Mouse (Mus musculus): ENCODE measurements at regions not wholly inside any gene's neighbourhood (a gene's known extent, or its start where the extent isn't known, plus 50 kb on each side); places are given as distances from the start of the nearest gene placed in this dataset.

- DNase-seq, result no peak
These were observed 62.9 kb downstream of the Cst10 start for GRCm38 (mm10) chr2:149467801-149468200.

DNA sequence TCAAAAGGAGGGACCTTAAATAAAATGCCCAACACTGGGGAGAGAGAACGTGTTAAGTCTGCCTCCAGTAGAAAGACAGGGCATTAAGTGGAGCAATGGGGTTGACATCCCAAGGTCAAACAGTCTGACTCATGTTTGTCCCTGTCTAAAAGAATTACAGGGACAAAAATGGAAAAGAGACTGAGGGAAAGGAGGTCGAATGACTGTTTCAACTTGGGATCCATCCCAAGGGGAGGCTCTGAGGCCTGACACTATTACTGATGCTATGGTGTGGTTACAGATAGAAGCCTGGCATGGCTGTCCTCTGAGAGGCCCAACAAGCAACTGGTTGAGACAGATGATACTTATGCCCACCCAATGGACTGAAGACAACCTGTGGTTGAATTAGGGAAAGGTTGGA, 67.6 kb downstream of the Cst10 start:
- no peak for DNase-seq

DNA sequence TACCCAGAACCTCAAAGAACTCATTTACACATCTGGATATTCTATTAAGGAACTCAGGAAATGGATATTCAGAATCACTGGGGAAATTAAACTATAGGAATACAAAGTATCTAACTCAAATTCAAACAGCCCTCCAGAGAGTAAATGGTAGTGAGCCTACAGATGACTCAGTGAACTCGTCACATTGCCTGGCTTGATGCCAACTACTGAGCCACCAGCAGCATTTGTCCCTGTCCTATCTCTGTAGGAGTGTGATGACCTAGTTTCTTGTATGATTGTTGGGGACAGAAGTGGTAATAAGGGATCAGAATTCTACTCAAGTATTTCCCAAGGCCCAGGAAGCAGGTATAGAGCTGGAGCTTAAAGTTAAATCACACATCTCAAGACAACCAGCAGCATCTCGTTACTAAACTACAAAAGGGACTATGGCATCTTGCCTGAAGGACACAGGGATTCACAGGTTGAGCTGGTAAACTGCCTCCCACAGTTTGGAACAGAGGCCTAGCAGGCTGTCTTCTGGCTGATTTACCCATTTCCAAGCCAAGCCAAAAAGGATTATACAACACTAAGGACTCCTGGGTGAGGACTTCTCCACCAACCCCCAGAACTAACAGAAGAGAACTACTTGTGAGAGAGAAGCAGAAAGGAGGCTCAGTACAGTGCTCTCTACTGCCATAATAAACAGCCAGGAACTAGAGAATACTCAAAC, 88.6 kb downstream of the Cst10 start:
- no peak for DNase-seq

DNA sequence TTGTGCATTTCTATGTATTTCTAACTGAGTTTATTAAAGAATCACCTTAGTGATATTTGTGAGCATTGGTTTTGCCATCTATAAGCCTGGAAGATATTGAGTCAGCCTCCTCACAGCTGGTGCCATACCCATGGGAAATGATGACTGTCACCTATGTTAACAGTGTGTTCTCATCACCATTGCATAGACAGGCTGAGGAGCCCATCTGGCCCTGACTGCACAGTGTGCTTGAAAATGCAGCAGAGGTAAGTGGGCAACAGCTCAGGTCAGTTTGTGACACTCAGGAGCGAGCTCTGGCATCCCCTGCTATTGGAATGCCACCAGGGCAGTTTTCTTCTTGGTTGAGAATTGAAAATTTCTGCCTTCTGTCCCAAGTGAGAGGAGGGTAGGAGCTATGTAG, 108.0 kb downstream of the Cst10 start:
- DNase-seq, result no peak

- DNase-seq, result no peak
These were observed 119.6 kb downstream of the Cst10 start for GRCm38 (mm10) chr2:149524424-149524823.

DNA sequence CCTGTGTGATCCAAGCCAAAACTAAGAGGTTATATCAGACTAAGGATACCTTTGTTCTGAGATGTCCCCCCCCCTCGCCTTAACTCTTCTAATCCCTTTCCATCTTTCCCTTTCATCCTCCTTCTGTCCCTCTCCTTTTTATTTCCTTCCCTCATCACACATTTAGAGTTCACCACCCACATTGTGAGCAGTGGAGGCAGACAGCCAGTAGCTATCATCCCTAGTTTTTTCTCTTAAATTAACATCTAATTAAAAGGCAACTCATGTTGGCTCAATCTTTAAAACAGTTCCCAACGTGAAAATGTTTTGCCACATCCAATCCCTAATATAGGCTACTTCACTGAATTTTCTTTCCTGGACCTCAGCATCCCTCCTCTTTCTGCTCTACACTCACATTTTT, 138.0 kb downstream of the Cst10 start:
- no peak for DNase-seq

DNA sequence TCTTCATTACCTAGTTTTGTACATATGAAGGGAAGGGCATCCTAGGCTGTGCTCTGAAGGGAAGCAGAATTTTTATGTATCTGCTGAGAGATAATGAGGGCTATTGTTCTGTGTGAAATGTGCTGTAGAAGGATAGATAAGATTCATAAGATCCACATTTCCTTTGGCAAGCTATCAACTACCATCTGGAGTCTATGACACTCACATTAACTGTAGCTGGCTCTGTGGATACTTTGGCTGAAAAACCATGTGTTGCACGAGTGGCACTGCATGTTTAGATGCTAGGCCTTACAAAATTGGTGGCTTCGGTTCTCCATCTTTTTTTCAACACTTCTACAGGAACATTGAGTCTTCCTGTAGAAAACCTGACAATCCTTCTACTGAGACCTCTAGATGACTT, 140.9 kb downstream of the Cst10 start:
- no peak for DNase-seq

DNA sequence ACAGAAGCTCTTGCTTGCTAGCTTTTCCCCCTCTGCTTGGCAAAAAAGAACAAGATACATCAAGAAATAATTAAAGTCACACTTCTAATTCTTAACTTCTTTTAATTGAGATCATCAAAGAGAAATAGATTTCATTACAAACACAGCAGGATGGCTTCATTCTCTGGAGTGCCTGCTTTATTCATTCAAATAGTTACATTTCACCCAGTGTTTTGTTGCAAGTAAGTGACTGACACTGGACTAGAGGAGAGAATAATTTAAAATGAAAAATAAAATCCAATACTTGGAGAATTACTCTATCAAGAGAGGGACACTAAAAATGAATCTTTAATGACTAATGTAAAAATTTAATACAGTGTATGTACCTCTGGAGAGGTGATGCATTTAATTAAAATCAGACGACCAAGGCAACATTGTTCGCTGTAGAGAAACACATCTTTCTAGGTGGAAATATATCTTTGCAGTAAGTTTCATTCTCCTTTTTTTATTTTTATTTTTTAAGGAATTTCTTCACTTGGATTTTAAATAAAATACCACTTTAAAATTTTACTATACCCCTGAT, 141.9 kb downstream of the Cst10 start:
- DNase-seq, result no peak

- no peak for DNase-seq
These were observed 150.4 kb downstream of the Cst10 start for GRCm38 (mm10) chr2:149555209-149555608.

DNA sequence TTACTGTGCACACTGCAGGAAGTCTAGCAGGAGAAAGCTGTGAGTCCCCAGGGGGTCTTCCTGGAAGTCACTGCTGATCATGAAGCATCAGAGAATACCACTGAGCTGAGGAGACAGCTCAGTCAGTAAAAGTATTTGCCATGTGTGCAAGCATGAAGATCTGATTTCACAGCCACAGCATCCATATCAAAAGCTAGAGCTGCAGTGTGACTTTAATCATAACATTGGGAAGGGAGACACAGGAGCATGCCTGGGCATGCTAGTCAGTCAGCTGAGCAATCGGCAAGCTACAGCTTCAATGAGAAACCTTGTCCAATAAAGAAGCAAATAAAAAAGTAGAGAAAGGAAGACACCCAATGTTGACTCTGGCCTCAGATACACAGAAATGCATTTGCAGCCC, 168.9 kb downstream of the Cst10 start:
- DNase-seq, result no peak

- DNase-seq, result no peak
These were observed 197.7 kb downstream of the Cst10 start for GRCm38 (mm10) chr2:149602581-149602980.

- DNase-seq, result no peak
These were observed 208.5 kb downstream of the Cst10 start for GRCm38 (mm10) chr2:149613381-149613780.

GRCm38 (mm10) chr2:149614078-149614939, 209.5 kb downstream of the Cst10 start:
- no peak for DNase-seq

DNA sequence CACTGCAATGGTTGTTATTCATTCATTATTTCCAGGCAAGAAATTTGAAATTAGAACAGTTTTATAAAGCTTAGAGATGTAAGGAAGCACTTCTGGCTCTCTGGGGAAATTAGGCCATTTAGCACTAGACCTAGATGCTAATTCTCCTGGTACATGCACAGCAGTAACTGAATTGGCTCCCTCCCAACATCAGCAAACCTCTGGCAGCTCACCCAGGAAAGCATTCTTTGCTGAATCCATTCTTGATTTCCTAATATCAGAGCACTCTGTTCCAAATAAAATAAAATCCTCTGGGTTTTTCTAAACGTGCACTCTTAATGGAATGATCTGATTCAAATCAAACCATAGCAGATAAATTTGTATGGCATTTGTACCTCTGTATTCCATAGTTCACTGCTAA, 203.4 kb upstream of the Syndig1 start:
- peak; percentile 1 for DNase-seq

GRCm38 (mm10) chr2:149641207-149641606, 187.8 kb upstream of the Syndig1 start:
- no peak for DNase-seq

GRCm38 (mm10) chr2:149651829-149652228, 177.2 kb upstream of the Syndig1 start:
- no peak for DNase-seq

DNA sequence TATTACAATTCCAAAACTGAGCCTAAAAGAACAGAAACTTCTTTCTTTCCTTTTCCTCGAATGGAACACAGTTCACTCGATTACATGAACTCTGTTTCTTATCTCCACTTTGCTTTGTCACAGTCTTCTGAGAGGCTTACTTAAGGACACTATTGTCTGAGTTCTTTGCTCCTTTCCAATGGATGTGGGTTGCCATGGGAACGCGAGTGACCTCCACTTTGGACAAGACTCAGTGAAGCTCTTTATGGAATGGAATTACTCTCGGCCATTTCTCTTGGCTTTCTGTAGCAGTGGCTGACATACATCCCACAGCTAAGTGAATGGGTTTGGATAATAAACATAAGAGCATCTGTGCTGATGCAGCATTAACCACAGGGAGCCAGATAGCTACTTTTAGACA, 167.9 kb upstream of the Syndig1 start:
- DNase-seq, result no peak

DNA sequence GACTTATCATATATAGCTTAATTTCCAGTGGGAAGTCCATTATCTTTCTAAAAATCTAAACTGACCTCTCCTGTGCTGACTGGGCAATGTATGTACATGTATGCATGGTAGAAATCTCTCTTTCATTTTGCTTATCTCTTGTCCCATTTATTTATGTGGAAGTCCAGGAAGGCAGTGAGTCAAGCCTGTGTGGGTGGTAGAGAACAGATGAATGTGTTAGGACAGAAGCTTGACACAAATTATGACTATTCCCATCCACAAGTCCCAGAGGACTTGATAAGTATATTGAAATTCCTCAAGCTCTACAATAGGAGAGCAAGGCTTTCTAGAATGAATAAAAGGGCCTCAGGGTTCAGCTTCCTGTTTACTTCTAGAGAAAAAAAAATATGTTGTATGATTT, 164.6 kb upstream of the Syndig1 start:
- DNase-seq, result no peak

GRCm38 (mm10) chr2:149666412-149666811, 162.6 kb upstream of the Syndig1 start:
- no peak for DNase-seq

DNA sequence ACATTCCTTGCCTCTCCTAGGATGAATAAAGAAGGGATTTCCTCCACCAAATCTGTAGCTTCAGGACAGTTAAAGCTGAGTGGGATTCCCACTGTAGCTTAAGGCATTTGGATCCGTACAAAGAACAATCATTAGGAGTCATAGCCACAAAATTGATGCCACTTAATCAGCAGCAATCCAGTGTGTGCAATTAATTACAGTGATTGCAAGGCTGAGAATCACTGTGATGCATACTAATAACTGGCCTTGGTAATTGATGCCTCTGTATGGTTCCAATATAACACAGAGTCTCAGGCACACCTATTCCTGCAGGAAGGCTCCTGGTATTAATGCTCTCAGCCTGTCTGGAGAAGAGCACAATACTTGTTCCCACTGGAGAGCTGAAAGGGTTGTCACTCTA, 157.1 kb upstream of the Syndig1 start:
- no peak for DNase-seq

DNA sequence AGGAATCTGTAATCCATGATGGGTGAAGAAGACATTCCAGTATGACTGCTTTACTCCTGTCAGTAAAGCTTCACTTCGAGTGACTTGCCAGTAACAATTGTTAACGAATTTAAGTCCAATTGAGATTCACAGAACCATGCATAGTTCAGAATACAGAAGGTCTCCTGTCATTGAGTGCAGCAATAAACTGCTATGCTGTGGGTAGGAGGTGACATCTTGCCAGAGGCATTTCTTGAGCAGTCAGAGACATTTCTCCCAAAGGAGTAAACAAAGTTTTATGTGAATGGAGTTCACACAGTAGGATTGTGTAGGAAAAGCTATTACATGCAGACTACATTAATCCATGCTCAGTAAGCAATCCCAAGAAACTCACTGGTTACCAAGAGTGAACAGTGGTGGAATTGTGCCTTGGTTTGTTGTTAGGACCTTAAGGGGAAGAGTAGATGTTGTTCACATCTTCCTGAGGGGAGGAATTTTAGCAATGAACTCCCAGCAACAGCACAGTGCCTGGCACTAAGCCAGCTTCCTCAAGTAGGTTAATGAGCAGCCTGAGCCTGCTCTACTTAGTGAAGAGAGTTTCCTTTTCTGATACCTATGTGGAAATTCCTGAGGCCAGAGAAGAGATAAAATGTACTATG, 149.1 kb upstream of the Syndig1 start:
- DNase-seq, result peak; percentile 50

DNA sequence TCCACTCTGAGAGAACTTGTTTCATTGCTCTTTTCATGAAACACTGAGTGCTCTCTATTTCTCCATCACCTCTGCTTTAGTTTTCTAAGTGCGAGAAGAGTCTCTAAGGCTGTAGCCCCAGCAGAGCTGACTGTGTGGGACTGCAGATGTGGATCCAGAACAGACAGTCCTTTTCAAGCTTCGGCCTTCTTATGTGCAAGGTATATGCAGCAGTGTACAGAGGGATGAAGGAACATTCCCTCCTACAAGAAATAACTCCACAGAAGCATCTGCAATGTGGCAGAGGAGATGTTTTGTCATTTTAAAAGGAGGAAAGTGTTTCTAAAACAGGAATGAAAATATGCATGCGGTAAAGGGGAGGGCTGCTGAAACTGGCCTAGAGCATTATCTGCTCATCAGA, 106.7 kb upstream of the Syndig1 start:
- DNase-seq, result no peak

GRCm38 (mm10) chr2:149724279-149724678, 104.7 kb upstream of the Syndig1 start:
- no peak for DNase-seq

GRCm38 (mm10) chr2:149725932-149726331, 103.1 kb upstream of the Syndig1 start:
- DNase-seq, result no peak
